Mouse (Mus musculus): Measurements from ENCODE around the gene Tmc6. TPM values are rescaled to one million over a fixed set of nuclear protein-coding genes. Genes with fewer than 3 reads are reported as not detected.

Gene Tmc6
- polyA plus RNA-seq, 1 experiment from 2014 or later, result 39.2 TPM

- H3K27me3 ChIP-seq (ENCODE audit: insufficient read depth, low read length), result no peaks in the 10 kb centered on the region
- H3K4me2 ChIP-seq (ENCODE audit: low read length), result no peak overlapping the region
- ATAC-seq (replicated peaks; ENCODE audit: low FRiP score, low read depth), result no peak
- H3K36me3 ChIP-seq (ENCODE audit: insufficient read depth, low read length), result peaks cover 67% of the 10 kb centered on the region
- no peak overlapping the region for H3K9ac ChIP-seq (ENCODE audit: low read depth, low read length)
- no peaks in the 10 kb centered on the region for H3K9me3 ChIP-seq (replicated peaks; ENCODE audit: low read length)
- no peak for DNase-seq (ENCODE audit: low spot score)
- 83% methylated on average over 8 of the region's 8 CpGs for WGBS
- H3K27ac ChIP-seq, result no peak overlapping the region
- no peaks in the 10 kb centered on the region for H3K4me1 ChIP-seq (replicated peaks; ENCODE audit: insufficient read depth, low read length)
- no peak overlapping the region for H3K4me3 ChIP-seq (replicated peaks; ENCODE audit: low read depth, low read length)
- TF ChIP-seq CTCF (IDR thresholded peaks at IDR 0.05; ENCODE audit: low read depth), result no peak
These were observed 39.8 kb downstream of the Tmc6 start for GRCm38 (mm10) chr11:117742243-117742642.

GRCm38 (mm10) chr11:117741128-117741527 is 40.9 kb downstream of the Tmc6 start:
- Histone ChIP-seq H3K36me3 (ENCODE audit: insufficient read depth, low read length) (peaks cover 66% of the 10 kb centered on the region), H3K4me1 (replicated peaks; ENCODE audit: insufficient read depth, low read length) (no peaks in the 10 kb centered on the region), H3K9ac (ENCODE audit: low read depth, low read length) (no peak overlapping the region), H3K9me3 (replicated peaks; ENCODE audit: low read length) (no peaks in the 10 kb centered on the region), H3K4me2 (ENCODE audit: low read length) (no peak overlapping the region), H3K27ac (no peak overlapping the region), H3K27me3 (ENCODE audit: insufficient read depth, low read length) (no peaks in the 10 kb centered on the region), H3K4me3 (replicated peaks; ENCODE audit: low read depth, low read length) (no peak overlapping the region)
- 82% methylated on average over 6 of the region's 6 CpGs for WGBS
- ATAC-seq (replicated peaks; ENCODE audit: low FRiP score, low read depth), result 0 out of 2 replicates have a peak, but pooled peaks have one; percentile 36
- DNase-seq (ENCODE audit: low spot score), result no peak
- TF ChIP-seq CTCF (IDR thresholded peaks at IDR 0.05; ENCODE audit: low read depth), result no peak

- H3K4me3 ChIP-seq (replicated peaks; ENCODE audit: low read depth, low read length), result no peak overlapping the region
- H3K9ac ChIP-seq (ENCODE audit: low read depth, low read length), result no peak overlapping the region
- no peaks in the 10 kb centered on the region for H3K9me3 ChIP-seq (replicated peaks; ENCODE audit: low read length)
- no peak for ATAC-seq (replicated peaks; ENCODE audit: low FRiP score, low read depth)
- no peaks in the 10 kb centered on the region for H3K4me1 ChIP-seq (replicated peaks; ENCODE audit: insufficient read depth, low read length)
- TF ChIP-seq CTCF (IDR thresholded peaks at IDR 0.05; ENCODE audit: low read depth), result 0 out of 2 replicates have a peak, but pooled peaks have one; percentile 5
- H3K36me3 ChIP-seq (ENCODE audit: insufficient read depth, low read length), result peaks cover 67% of the 10 kb centered on the region
- 82% methylated on average over 5 of the region's 5 CpGs for WGBS
- H3K27ac ChIP-seq, result no peak overlapping the region
- no peak for DNase-seq (ENCODE audit: low spot score)
- no peaks in the 10 kb centered on the region for H3K27me3 ChIP-seq (ENCODE audit: insufficient read depth, low read length)
- no peak overlapping the region for H3K4me2 ChIP-seq (ENCODE audit: low read length)
These were observed 43.9 kb downstream of the Tmc6 start for GRCm38 (mm10) chr11:117738123-117738522.

- Histone ChIP-seq H3K4me1 (replicated peaks; ENCODE audit: insufficient read depth, low read length) (0 out of 2 replicates have a peak, but pooled peaks cover under 1% of the 10 kb centered on the region), H3K27ac (no peak overlapping the region), H3K36me3 (ENCODE audit: insufficient read depth, low read length) (peaks cover 50% of the 10 kb centered on the region), H3K27me3 (ENCODE audit: insufficient read depth, low read length) (no peaks in the 10 kb centered on the region), H3K4me2 (ENCODE audit: low read length) (no peak overlapping the region), H3K9me3 (replicated peaks; ENCODE audit: low read length) (no peaks in the 10 kb centered on the region), H3K4me3 (replicated peaks; ENCODE audit: low read depth, low read length) (no peak overlapping the region), H3K9ac (ENCODE audit: low read depth, low read length) (no peak overlapping the region)
- peak; percentile 48 for DNase-seq (ENCODE audit: low spot score)
- peak; percentile 59; the same call in 1 of the 2 replicates for ATAC-seq (replicated peaks; ENCODE audit: low FRiP score, low read depth)
- TF ChIP-seq CTCF (IDR thresholded peaks at IDR 0.05; ENCODE audit: low read depth), result no peak
- 51% methylated on average over 5 of the region's 5 CpGs for WGBS
These were observed 45.8 kb downstream of the Tmc6 start for GRCm38 (mm10) chr11:117736037-117736689.

- Histone ChIP-seq H3K36me3 (ENCODE audit: insufficient read depth, low read length) (0 out of 2 replicates have a peak, but pooled peaks cover 16% of the 10 kb centered on the region), H3K4me2 (ENCODE audit: low read length) (no peak overlapping the region), H3K27me3 (ENCODE audit: insufficient read depth, low read length) (no peaks in the 10 kb centered on the region), H3K9ac (ENCODE audit: low read depth, low read length) (no peak overlapping the region), H3K9me3 (replicated peaks; ENCODE audit: low read length) (no peaks in the 10 kb centered on the region), H3K4me3 (replicated peaks; ENCODE audit: low read depth, low read length) (no peak overlapping the region), H3K27ac (peak overlapping the region; percentile 87), H3K4me1 (replicated peaks; ENCODE audit: insufficient read depth, low read length) (peaks cover 27% of the 10 kb centered on the region)
- no peak for TF ChIP-seq CTCF (IDR thresholded peaks at IDR 0.05; ENCODE audit: low read depth)
- ATAC-seq (replicated peaks; ENCODE audit: low FRiP score, low read depth) (0 out of 2 replicates have a peak, but pooled peaks have one; percentile 9), DNase-seq (ENCODE audit: low spot score) (peak; percentile 31)
- WGBS, result 68% methylated on average over 7 of the region's 7 CpGs
These were observed 50.5 kb downstream of the Tmc6 start for GRCm38 (mm10) chr11:117731470-117731869.

GRCm38 (mm10) chr11:117730490-117730838 is 51.5 kb downstream of the Tmc6 start:
- Histone ChIP-seq H3K9me3 (replicated peaks; ENCODE audit: low read length) (no peaks in the 10 kb centered on the region), H3K4me3 (replicated peaks; ENCODE audit: low read depth, low read length) (no peak overlapping the region), H3K9ac (ENCODE audit: low read depth, low read length) (no peak overlapping the region), H3K4me2 (ENCODE audit: low read length) (no peak overlapping the region), H3K4me1 (replicated peaks; ENCODE audit: insufficient read depth, low read length) (peaks cover 27% of the 10 kb centered on the region), H3K27ac (peak overlapping the region; percentile 61), H3K36me3 (ENCODE audit: insufficient read depth, low read length) (0 out of 2 replicates have a peak, but pooled peaks cover 10% of the 10 kb centered on the region), H3K27me3 (ENCODE audit: insufficient read depth, low read length) (no peaks in the 10 kb centered on the region)
- 48% methylated on average over 4 of the region's 4 CpGs for WGBS
- no peak for TF ChIP-seq CTCF (IDR thresholded peaks at IDR 0.05; ENCODE audit: low read depth)
- ATAC-seq (replicated peaks; ENCODE audit: low FRiP score, low read depth) (no peak; the same call in 1 of the 2 replicates), DNase-seq (ENCODE audit: low spot score) (peak; percentile 22)

All from kidney, postnatal 0 days (tissue).